Mouse (Mus musculus) stomach, postnatal 0 days (tissue): ENCODE data around the gene Ddx43.

Experiments used
- CTCF ChIP-seq: IDR thresholded peaks from 2 replicates; pipeline ENCODE4 v1.5.1; 2016; ENCODE audit warnings: antibody characterized with exemption, low read depth, mild to moderate bottlenecking, moderate library complexity
- EP300 ChIP-seq: optimal IDR thresholded peaks from 2 replicates; pipeline ENCODE3; 2016; ENCODE audit warnings: antibody characterized with exemption

GRCm38 (mm10) chr9:78389981-78390380, 5.6 kb upstream of the Ddx43 start:
- TF ChIP-seq CTCF, result no peak
- TF ChIP-seq EP300, result no peak
